In genomic region chr1:193159613-193160012, GRCm38 (mm10) we compare ENCODE assay signal across 16 mouse cellular contexts. TPM values are rescaled to one million over a fixed set of nuclear protein-coding genes. Genes with fewer than 3 reads are reported as not detected.
A peak's percentile ranks its signal among the peaks of the same experiment; 100 is the strongest.
DNase-seq lines count a peak whose midpoint lies in the region; ATAC-seq and TF ChIP-seq lines count a peak whose summit lies in the region.
"Had no signal": no experiment of that assay in that cellular context is flagged by ENCODE, and none has a peak within 500 bp of the region (broad histone marks: within the 10 kb centered on the region; RNA-seq: fewer than 3 reads in every experiment).

No protein-coding gene starts in this region.

- H3K4me2 ChIP-seq in lung, postnatal 0 days (replicated peaks; ENCODE audit: low read depth, low read length), result no peak overlapping the region

- H3K36me3 ChIP-seq in lung, postnatal 0 days (ENCODE audit: insufficient read depth, low read length), result no peaks in the 10 kb centered on the region
- no peaks in the 10 kb centered on the region for H3K36me3 ChIP-seq in hindbrain, embryonic 10.5 days
- H3K36me3 ChIP-seq: limb, embryonic 13.5 days; midbrain, embryonic 13.5 days; neural tube, embryonic 13.5 days had no signal

- TF ChIP-seq EP300 in lung, postnatal 0 days (IDR thresholded peaks at IDR 0.05), result no peak

- ATAC-seq in lung, postnatal 0 days, result no peak
- peak; percentile 9; the same call in 1 of the 2 replicates for ATAC-seq in common myeloid progenitor, adult 5-6 weeks (replicated peaks; ENCODE audit: low read depth, poor library complexity, severe bottlenecking)
- peak; percentile 14; the same call in 1 of the 2 replicates for ATAC-seq in megakaryocyte, adult 5-6 weeks (ENCODE audit: poor library complexity, severe bottlenecking)
- ATAC-seq: forebrain, embryonic 14.5 days; midbrain, embryonic 13.5 days; Patski had no signal

- WGBS in lung, postnatal 0 days, result 59% methylated on average over 1 of the region's 1 CpGs
- 48% methylated on average over 1 of the region's 1 CpGs for WGBS in hindbrain, embryonic 10.5 days

- 0 out of 2 replicates have a peak overlapping the region, but pooled peaks have one; percentile 40 for H3K27ac ChIP-seq in lung, postnatal 0 days (ENCODE audit: low read length)
- H3K27ac ChIP-seq in hindbrain, embryonic 10.5 days, result no peak overlapping the region
- H3K27ac ChIP-seq in layer of hippocampus, adult 2 months, result no peak overlapping the region
- H3K27ac ChIP-seq: limb, embryonic 13.5 days; midbrain, embryonic 13.5 days; neural tube, embryonic 13.5 days had no signal

- TF ChIP-seq CTCF in lung, postnatal 0 days (IDR thresholded peaks at IDR 0.05), result no peak
- TF ChIP-seq CTCF in layer of hippocampus, adult 2 months (conservative IDR thresholded peaks at IDR 0.05), result no peak

- no peak overlapping the region for H3K9ac ChIP-seq in lung, postnatal 0 days (replicated peaks; ENCODE audit: low read depth)
- H3K9ac ChIP-seq: midbrain, embryonic 13.5 days; neural tube, embryonic 13.5 days had no signal

- H3K4me1 ChIP-seq in lung, postnatal 0 days (ENCODE audit: insufficient read depth, low read depth, low read length), result peaks cover 14% of the 10 kb centered on the region; the same call in 1 of the 2 replicates
- peaks cover 15% of the 10 kb centered on the region for H3K4me1 ChIP-seq in hindbrain, embryonic 10.5 days (replicated peaks)

- no peak overlapping the region for H3K4me3 ChIP-seq in lung, postnatal 0 days (ENCODE audit: low read depth, low read length)
- no peak overlapping the region for H3K4me3 ChIP-seq in hindbrain, embryonic 10.5 days
- H3K4me3 ChIP-seq in layer of hippocampus, adult 2 months, result no peak overlapping the region
- H3K4me3 ChIP-seq: midbrain, embryonic 13.5 days had no signal

- no peak for DNase-seq in lung, postnatal 0 days (ENCODE audit: low spot score)
- DNase-seq in lung, postnatal 36 days, result no peak
- DNase-seq in thymus, postnatal 14 days, result peak; percentile 71
- no peak for DNase-seq in retina, postnatal 1 day
- no peak for DNase-seq in hindbrain, embryonic 10.5 days (ENCODE audit: low spot score)
- DNase-seq in layer of hippocampus, adult 2 months (ENCODE audit: low spot score in 2 of 2), result no peak
- DNase-seq: adrenal gland, adult 8-10 months; cerebellum, postnatal 14 days; kidney, adult 11 months had no signal

- no peaks in the 10 kb centered on the region for H3K9me3 ChIP-seq in lung, postnatal 0 days (ENCODE audit: low read length)
- no peaks in the 10 kb centered on the region for H3K9me3 ChIP-seq in hindbrain, embryonic 10.5 days
- H3K9me3 ChIP-seq: limb, embryonic 13.5 days; midbrain, embryonic 13.5 days; neural tube, embryonic 13.5 days had no signal

- H3K27me3 ChIP-seq in lung, postnatal 0 days (replicated peaks; ENCODE audit: insufficient read depth, low read length), result no peaks in the 10 kb centered on the region
- peaks cover 18% of the 10 kb centered on the region for H3K27me3 ChIP-seq in hindbrain, embryonic 10.5 days (ENCODE audit: insufficient read depth, poor library complexity, severe bottlenecking)
- H3K27me3 ChIP-seq: Patski had no signal

RNA-seq across cellular contexts. Expression of gene Irf6, which starts 6.7 kb away (rescaled TPM):
- 14.3 and 17.0 TPM in 2 replicates for polyA plus RNA-seq in lung, postnatal 0 days (2015; fragmentation: Nextera tagmentation; extraction: Ambion mirVana)
- total RNA-seq in common myeloid progenitor, adult 5-6 weeks (2017), result 1.0 and 1.6 TPM in 2 replicates
- 0.21 TPM in 1 of 2 replicates, not detected in the other for total RNA-seq in megakaryocyte, adult 5-6 weeks (2015)
- total RNA-seq in megakaryocyte, adult 5-6 weeks (2017), result 0.24 and 0.26 TPM in 2 replicates
- polyA plus RNA-seq in hindbrain, embryonic 10.5 days (2016; fragmentation: Nextera tagmentation; extraction: Ambion mirVana), result 3.7 and 4.9 TPM in 2 replicates
- under 1 TPM; 0.49 to 0.66 TPM for total RNA-seq in layer of hippocampus, adult 2 months (2021)

RNA-seq across cellular contexts. Expression of gene A130010J15Rik, which starts 8.2 kb away (rescaled TPM):
- polyA plus RNA-seq in lung, postnatal 0 days (2015; fragmentation: Nextera tagmentation; extraction: Ambion mirVana), result 8.3 and 8.4 TPM in 2 replicates
- 12.7 and 13.0 TPM in 2 replicates for total RNA-seq in common myeloid progenitor, adult 5-6 weeks (2017)
- total RNA-seq in megakaryocyte, adult 5-6 weeks (2015), result 4.4 and 4.6 TPM in 2 replicates
- total RNA-seq in megakaryocyte, adult 5-6 weeks (2017), result 4.6 and 5.2 TPM in 2 replicates
- 13.8 and 17.7 TPM in 2 replicates for polyA plus RNA-seq in hindbrain, embryonic 10.5 days (2016; fragmentation: Nextera tagmentation; extraction: Ambion mirVana)
- total RNA-seq in layer of hippocampus, adult 2 months (2021), result 1 to 10 TPM; 5.1 to 5.3 TPM

RNA-seq across cellular contexts. Expression of gene Diexf, which starts 29.5 kb away (rescaled TPM):
- 2.5 and 2.9 TPM in 2 replicates for polyA plus RNA-seq in lung, postnatal 0 days (2015; fragmentation: Nextera tagmentation; extraction: Ambion mirVana)
- total RNA-seq in common myeloid progenitor, adult 5-6 weeks (2017), result 11.9 and 22.1 TPM in 2 replicates
- 4.4 and 5.8 TPM in 2 replicates for total RNA-seq in megakaryocyte, adult 5-6 weeks (2015)
- 8.4 and 10.4 TPM in 2 replicates for total RNA-seq in megakaryocyte, adult 5-6 weeks (2017)
- 7.0 and 9.3 TPM in 2 replicates for polyA plus RNA-seq in hindbrain, embryonic 10.5 days (2016; fragmentation: Nextera tagmentation; extraction: Ambion mirVana)
- total RNA-seq in layer of hippocampus, adult 2 months (2021), result 10 to 100 TPM; 22.9 to 24.8 TPM

RNA-seq across cellular contexts. Expression of gene Traf3ip3, which starts 41.9 kb away (rescaled TPM):
- 3.0 and 3.6 TPM in 2 replicates for polyA plus RNA-seq in lung, postnatal 0 days (2015; fragmentation: Nextera tagmentation; extraction: Ambion mirVana)
- total RNA-seq in common myeloid progenitor, adult 5-6 weeks (2017), result 36.7 and 65.1 TPM in 2 replicates
- total RNA-seq in megakaryocyte, adult 5-6 weeks (2015), result 86.6 and 94.4 TPM in 2 replicates
- total RNA-seq in megakaryocyte, adult 5-6 weeks (2017), result 141 and 142 TPM in 2 replicates
- 1.5 and 1.8 TPM in 2 replicates for polyA plus RNA-seq in hindbrain, embryonic 10.5 days (2016; fragmentation: Nextera tagmentation; extraction: Ambion mirVana)
- 1 to 10 TPM; 1.6 to 2.4 TPM for total RNA-seq in layer of hippocampus, adult 2 months (2021)
- polyA plus RNA-seq: Patski had no signal

RNA-seq across cellular contexts. Expression of gene Lamb3, which starts 47.9 kb away (rescaled TPM):
- 62.8 and 63.1 TPM in 2 replicates for polyA plus RNA-seq in lung, postnatal 0 days (2015; fragmentation: Nextera tagmentation; extraction: Ambion mirVana)
- total RNA-seq in common myeloid progenitor, adult 5-6 weeks (2017), result 0.39 and 2.1 TPM in 2 replicates
- 2.2 and 3.4 TPM in 2 replicates for total RNA-seq in megakaryocyte, adult 5-6 weeks (2015)
- total RNA-seq in megakaryocyte, adult 5-6 weeks (2017), result 2.5 and 6.5 TPM in 2 replicates
- 0.37 and 0.46 TPM in 2 replicates for polyA plus RNA-seq in hindbrain, embryonic 10.5 days (2016; fragmentation: Nextera tagmentation; extraction: Ambion mirVana)
- total RNA-seq in layer of hippocampus, adult 2 months (2021), result 1 to 10 TPM in 1 of 2 experiments, under 1 TPM in 1; 0.82 to 1.4 TPM
